Mouse (Mus musculus) embryonic fibroblast, embryonic 13.5 days (primary cell): ENCODE data around the gene Sept8. TPM values are rescaled to one million over a fixed set of nuclear protein-coding genes. Genes with fewer than 3 reads are reported as not detected.

Source experiments
- H3K27ac ChIP-seq: 2 replicates; pipeline ENCODE4 v1.5.1; 2012; ENCODE audit warnings: low read length, control low read depth, inconsistent platforms; ENCODE audit not compliant: insufficient read depth
- H3K4me1 ChIP-seq: 2 replicates; pipeline ENCODE4 v1.6.1; 2011; ENCODE audit warnings: low read length; ENCODE audit not compliant: control insufficient read depth, insufficient read depth
- H3K4me3 ChIP-seq: 2 replicates; pipeline ENCODE4 v1.5.1; 2011; ENCODE audit warnings: mild to moderate bottlenecking, control low read depth, low read length; ENCODE audit not compliant: insufficient read depth
- CTCF ChIP-seq: IDR thresholded peaks from 2 replicates; pipeline ENCODE4 v1.5.1; 2011; ENCODE audit warnings: mild to moderate bottlenecking, control low read depth, low read length, moderate library complexity, borderline replicate concordance; ENCODE audit not compliant: insufficient read depth
- POLR2A ChIP-seq: IDR thresholded peaks from 2 replicates; pipeline ENCODE4 v1.6.1; 2011; ENCODE audit warnings: low read depth, mild to moderate bottlenecking, control low read depth, low read length, moderate library complexity
- polyA plus RNA-seq: library from polyadenylated mRNA; stranded (reverse); fragments of >200 nt; gene quantifications from 2 replicates; pipeline ENCODE4 v1.2.4, GENCODE M21; 2011; ENCODE audit warnings: low read depth; ENCODE audit not compliant: missing spikeins, insufficient read length

Gene Sept8
- polyA plus RNA-seq, 1 experiment = 88.6 TPM

DNA sequence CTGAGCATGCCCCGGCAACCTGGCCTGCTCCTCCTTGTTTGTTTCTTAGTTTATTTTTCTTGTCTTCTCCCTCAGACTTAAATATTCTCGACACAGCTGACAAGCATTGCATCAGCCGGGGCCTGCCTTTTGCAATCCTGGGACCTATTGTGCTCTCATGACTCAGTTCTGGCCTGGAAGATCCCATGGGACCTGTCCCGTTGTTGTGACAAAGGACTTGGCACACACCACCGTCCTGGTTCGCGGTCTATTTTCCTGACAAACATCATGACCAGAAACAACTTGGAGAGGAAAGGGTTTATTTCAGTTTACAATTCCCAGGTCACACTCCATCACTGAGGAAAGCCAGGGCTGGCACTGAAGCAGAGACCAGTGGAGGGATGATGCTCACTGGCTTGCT, 10.9 kb upstream of the Sept8 start:
- no peak for TF ChIP-seq POLR2A
- no peak for TF ChIP-seq CTCF
- Histone ChIP-seq H3K27ac (peak overlapping the region; percentile 26; the same call in 1 of the 2 replicates), H3K4me3 (no peak overlapping the region), H3K4me1 (no peaks in the 10 kb centered on the region)

DNA sequence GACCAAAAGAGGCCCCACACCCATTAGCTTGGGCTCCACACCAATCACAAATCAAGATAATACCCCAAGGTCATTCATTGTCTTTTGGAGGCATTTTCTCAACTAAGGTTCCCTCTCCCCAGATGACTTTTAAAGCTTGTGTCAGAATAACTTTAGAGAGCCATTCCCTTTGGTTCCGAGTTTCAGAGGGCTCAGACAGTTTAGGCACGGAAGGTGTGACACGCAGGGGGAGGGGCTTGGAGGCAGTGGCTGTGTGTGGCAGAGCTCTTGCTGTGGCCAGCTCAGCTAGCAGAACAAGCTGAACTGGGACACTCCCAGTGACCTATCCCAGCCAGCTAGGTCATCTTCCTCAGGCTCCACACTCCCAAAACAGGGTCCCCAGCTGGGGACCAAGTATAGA, 10.5 kb upstream of the Sept8 start:
- TF ChIP-seq CTCF (no peak), POLR2A (no peak)

GRCm38 (mm10) chr11:53510351-53510750, 8.7 kb upstream of the Sept8 start:
- Histone ChIP-seq H3K27ac (no peak overlapping the region), H3K4me1 (no peaks in the 10 kb centered on the region), H3K4me3 (no peak overlapping the region)
- no peak for TF ChIP-seq CTCF
- no peak for TF ChIP-seq POLR2A

More for the DNA sequence above, 10.5 kb upstream of the Sept8 start:
- Histone ChIP-seq H3K27ac (no peak overlapping the region), H3K4me1 (no peaks in the 10 kb centered on the region), H3K4me3 (no peak overlapping the region)

DNA sequence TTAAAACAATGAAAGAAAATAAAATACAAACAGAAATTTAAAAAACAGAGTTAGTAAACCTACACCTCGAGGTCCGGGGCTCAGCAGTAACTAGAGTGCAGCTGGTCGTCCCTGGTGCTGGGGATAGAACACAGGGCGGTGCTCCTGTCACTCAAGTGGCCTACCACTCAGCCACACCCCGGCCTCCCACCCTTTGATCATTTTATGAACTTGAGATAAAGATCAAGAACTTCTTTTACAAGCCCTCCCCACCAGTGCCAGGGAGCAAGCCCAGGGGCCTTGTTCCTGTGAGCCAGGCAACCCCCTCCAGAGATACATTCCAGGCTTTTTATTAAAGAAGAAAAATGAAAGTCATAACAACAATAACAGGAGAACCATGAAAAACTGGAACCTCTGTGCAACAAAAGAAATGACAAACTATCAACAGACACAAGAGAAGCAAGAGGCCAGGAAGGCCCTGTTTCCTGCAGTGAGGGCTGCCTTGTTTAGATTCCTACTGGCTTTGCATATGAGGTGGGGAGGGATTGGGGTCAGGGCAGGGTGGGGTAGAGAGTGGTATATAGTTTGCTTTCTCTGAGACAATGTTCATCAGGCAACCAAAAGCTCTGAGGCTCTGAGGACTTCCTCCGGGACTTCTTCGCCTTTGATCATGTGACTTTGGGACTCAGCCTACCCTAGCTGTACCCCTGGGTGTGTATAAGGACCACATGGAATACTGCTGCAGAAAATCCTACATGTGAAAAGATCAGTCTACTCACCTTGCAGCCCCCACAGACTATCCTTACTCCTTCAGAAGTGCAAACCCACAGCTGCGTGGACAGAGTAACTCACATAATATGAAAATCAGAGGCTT, 2.1 kb upstream of the Sept8 start:
- no peaks in the 10 kb centered on the region; the same call in 1 of the 2 replicates for H3K4me1 ChIP-seq
- TF ChIP-seq CTCF (no peak), POLR2A (no peak)
- no peak overlapping the region for H3K27ac ChIP-seq
- no peak overlapping the region for H3K4me3 ChIP-seq

- no peak overlapping the region for H3K4me3 ChIP-seq
- no peak overlapping the region for H3K27ac ChIP-seq
- TF ChIP-seq CTCF (no peak), POLR2A (no peak)
- H3K4me1 ChIP-seq = no peaks in the 10 kb centered on the region; the same call in 1 of the 2 replicates
Observed at GRCm38 (mm10) chr11:53518759-53519158, 298 bp upstream of the Sept8 start.

- Histone ChIP-seq H3K27ac (peak overlapping the region; percentile 48), H3K4me1 (no peaks in the 10 kb centered on the region; the same call in 1 of the 2 replicates), H3K4me3 (peak overlapping the region; percentile 56)
- TF ChIP-seq CTCF (no peak), POLR2A (peak; percentile 80)
Observed at GRCm38 (mm10) chr11:53520122-53520978, 1.3 kb downstream of the Sept8 start.

DNA sequence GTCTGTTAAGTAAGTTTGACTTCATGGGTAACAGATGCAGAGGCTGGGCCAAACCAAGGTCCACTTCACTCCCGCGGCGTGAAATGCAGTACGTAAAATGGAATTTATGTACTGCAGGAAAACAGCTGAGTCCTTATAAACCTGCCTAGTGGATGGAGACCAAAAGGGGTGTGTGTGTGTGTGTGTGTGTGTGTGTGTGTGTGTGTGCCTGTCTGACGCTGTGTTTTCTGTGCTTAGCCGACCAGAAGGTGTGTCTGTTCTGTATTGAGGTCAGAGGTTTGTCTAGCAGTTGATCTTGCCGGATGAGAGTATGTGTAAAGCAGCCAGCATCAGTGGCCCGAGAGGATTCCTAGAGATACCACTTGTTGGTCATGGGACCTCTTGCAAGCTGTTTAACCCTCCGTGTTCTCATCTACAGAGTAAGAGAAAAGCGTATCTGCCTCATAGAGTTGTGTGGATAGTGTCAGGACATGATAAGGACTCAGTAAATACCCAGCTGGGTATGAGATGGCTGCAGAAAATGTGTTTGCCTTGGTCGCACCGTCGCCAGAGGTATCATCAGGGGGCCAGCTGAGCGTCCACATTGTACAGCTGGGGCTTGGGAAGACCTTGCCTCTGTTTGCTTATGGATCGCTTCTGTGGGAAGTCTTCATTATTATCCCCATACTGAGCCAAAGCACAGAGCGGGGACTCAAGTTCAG, 2.2 kb downstream of the Sept8 start:
- TF ChIP-seq CTCF (no peak), POLR2A (no peak)
- no peak overlapping the region for H3K27ac ChIP-seq
- peak overlapping the region; percentile 56 for H3K4me3 ChIP-seq
- H3K4me1 ChIP-seq = no peaks in the 10 kb centered on the region; the same call in 1 of the 2 replicates

DNA sequence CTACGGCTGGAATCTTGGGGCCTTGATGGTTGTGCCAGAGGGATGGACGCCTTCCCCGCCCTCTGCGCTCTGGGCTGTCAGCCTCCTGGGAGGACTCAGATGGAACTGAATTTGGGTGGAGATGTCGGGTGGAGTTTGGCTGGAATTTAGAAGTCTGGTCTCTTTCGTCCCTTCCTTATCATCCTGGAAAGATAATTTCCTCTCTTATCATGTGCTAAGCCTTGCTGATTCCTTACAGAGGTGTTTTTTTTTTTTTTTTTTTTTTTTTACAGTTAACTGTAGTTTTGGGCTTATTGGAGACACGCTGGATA, 2.7 kb downstream of the Sept8 start:
- no peaks in the 10 kb centered on the region; the same call in 1 of the 2 replicates for H3K4me1 ChIP-seq

GRCm38 (mm10) chr11:53522362-53522761, 3.3 kb downstream of the Sept8 start:
- no peaks in the 10 kb centered on the region; the same call in 1 of the 2 replicates for H3K4me1 ChIP-seq
- TF ChIP-seq CTCF (no peak), POLR2A (no peak)
- no peak overlapping the region for H3K4me3 ChIP-seq
- no peak overlapping the region for H3K27ac ChIP-seq

More for the DNA sequence above, 2.7 kb downstream of the Sept8 start:
- TF ChIP-seq CTCF (no peak), POLR2A (no peak)
- H3K4me3 ChIP-seq = no peak overlapping the region
- no peak overlapping the region for H3K27ac ChIP-seq
